32 mouse cellular contexts compared by ENCODE assay signal in the genomic region with DNA sequence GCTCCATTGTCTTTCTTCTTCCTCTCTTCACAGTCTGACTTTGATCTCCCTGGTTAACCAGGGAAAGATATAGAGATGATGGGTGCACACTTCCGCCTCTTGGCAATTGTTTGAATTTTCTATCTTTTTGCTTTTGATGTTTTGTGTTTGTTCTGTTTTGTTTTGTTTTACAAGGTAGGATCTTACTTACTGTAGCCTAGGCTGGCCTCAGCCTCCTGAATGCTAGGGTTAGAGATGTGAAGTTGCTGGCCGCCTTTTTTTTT. TPM values are rescaled to one million over a fixed set of nuclear protein-coding genes. Genes with fewer than 3 reads are reported as not detected.
DNase-seq lines count a peak whose midpoint lies in the region; ATAC-seq and TF ChIP-seq lines count a peak whose summit lies in the region.
"Had no signal": no experiment of that assay in that cellular context is flagged by ENCODE, and none has a peak within 500 bp of the region (broad histone marks: within the 10 kb centered on the region; RNA-seq: fewer than 3 reads in every experiment).

No protein-coding gene starts in this region.

- no peaks in the 10 kb centered on the region; the same call in 1 of the 2 replicates for H3K79me2 ChIP-seq in liver, adult 2 months (ENCODE audit: control insufficient read depth, insufficient read depth, low read length)

- TF ChIP-seq POLR2A in liver, adult 2 months (IDR thresholded peaks at IDR 0.05; ENCODE audit: extremely low read depth, insufficient read depth, low read length): no peak
- TF ChIP-seq POLR2A in bone marrow macrophage, adult 2 months (IDR thresholded peaks at IDR 0.05; ENCODE audit: borderline replicate concordance, low read depth, low read length): no peak
- no peak for TF ChIP-seq POLR2A in small intestine, adult 2 months (IDR thresholded peaks at IDR 0.05; ENCODE audit: low read depth, low read length)

- ATAC-seq in liver, embryonic 11.5 days (replicated peaks; ENCODE audit: low FRiP score): no peak
- ATAC-seq: forebrain, embryonic 16.5 days; hindbrain, postnatal 0 days; midbrain, embryonic 16.5 days had no signal

- WGBS in liver, adult 2 months: 89% methylated on average over 2 of the region's 2 CpGs
- 77% methylated on average over 2 of the region's 2 CpGs for WGBS in liver, embryonic 11.5 days
- WGBS in small intestine, adult 2 months: 75% methylated on average over 2 of the region's 2 CpGs

- H3K4me1 ChIP-seq in liver, adult 2 months (ENCODE audit: control insufficient read depth, insufficient read depth, low read length): peaks cover 15% of the 10 kb centered on the region
- peaks cover 25% of the 10 kb centered on the region for H3K4me1 ChIP-seq in liver, embryonic 11.5 days (replicated peaks; ENCODE audit: control insufficient read depth, insufficient read depth, low read length)
- H3K4me1 ChIP-seq in bone marrow macrophage, adult 2 months (ENCODE audit: control insufficient read depth, insufficient read depth, low read length): peaks cover 51% of the 10 kb centered on the region
- H3K4me1 ChIP-seq in small intestine, adult 2 months (ENCODE audit: control insufficient read depth, insufficient read depth, insufficient read length, low read length): peaks cover 30% of the 10 kb centered on the region; the same call in 1 of the 2 replicates
- H3K4me1 ChIP-seq: hindbrain, embryonic 12.5 days had no signal

- DNase-seq in liver, adult 2 months (ENCODE audit: extremely low read depth, low read depth, low spot score): no peak
- no peak for DNase-seq in liver, embryonic 11.5 days (ENCODE audit: low spot score)
- DNase-seq in thymus, postnatal 0 days (ENCODE audit: low spot score): peak; percentile 36
- DNase-seq in thymus, postnatal 36 days: no peak
- no peak for DNase-seq in yolk sac, embryonic 10.5 days (ENCODE audit: low spot score)
- no peak for DNase-seq in left cerebral cortex, adult 18-20 months (ENCODE audit: low spot score in 2 of 2)
- DNase-seq: adrenal gland, postnatal 10 days; cerebellum, adult 2 months; cerebellum, postnatal 14 days; gastrocnemius, adult 2 months; heart, postnatal 36 days; kidney, adult 18-20 months; kidney, postnatal 4 days; left cerebral cortex, postnatal 4 days; liver, embryonic 13.5 days; lung, embryonic 14.5 days; lung, postnatal 14 days; thymus, adult 18-20 months; thymus, postnatal 4 days had no signal

- H3K4me2 ChIP-seq in liver, embryonic 11.5 days: no peak overlapping the region
- H3K4me2 ChIP-seq: heart, embryonic 15.5 days; hindbrain, embryonic 12.5 days; liver, embryonic 13.5 days; lung, embryonic 14.5 days; neural tube, embryonic 13.5 days had no signal

- no peak overlapping the region for H3K9ac ChIP-seq in liver, adult 2 months (ENCODE audit: low read depth, low read length)
- no peak overlapping the region for H3K9ac ChIP-seq in liver, embryonic 11.5 days (ENCODE audit: low read depth, low read length)
- H3K9ac ChIP-seq: heart, embryonic 15.5 days; hindbrain, embryonic 12.5 days; lung, embryonic 14.5 days; neural tube, embryonic 13.5 days had no signal

- TF ChIP-seq CTCF in liver, adult 2 months (IDR thresholded peaks at IDR 0.05; ENCODE audit: low read depth, low read length): no peak
- no peak for TF ChIP-seq CTCF in bone marrow macrophage, adult 2 months (IDR thresholded peaks at IDR 0.05; ENCODE audit: low read depth, low read length)
- no peak for TF ChIP-seq CTCF in small intestine, adult 2 months (IDR thresholded peaks at IDR 0.05; ENCODE audit: extremely low read depth, insufficient read length, insufficient replicate concordance, low read depth, low read length)

- no peaks in the 10 kb centered on the region for H3K27me3 ChIP-seq in liver, adult 2 months (ENCODE audit: control insufficient read depth, insufficient read depth, low read length)
- no peaks in the 10 kb centered on the region for H3K27me3 ChIP-seq in liver, embryonic 11.5 days (replicated peaks; ENCODE audit: control insufficient read depth, insufficient read depth, low read length)
- H3K27me3 ChIP-seq in small intestine, adult 2 months (ENCODE audit: control insufficient read depth, insufficient read depth, low read length): no peaks in the 10 kb centered on the region
- H3K27me3 ChIP-seq: CH12.LX; heart, embryonic 15.5 days; hindbrain, embryonic 12.5 days; liver, embryonic 13.5 days; neural tube, embryonic 13.5 days had no signal

- no peak overlapping the region for H3K4me3 ChIP-seq in liver, adult 2 months (ENCODE audit: insufficient read depth, low read depth, low read length)
- H3K4me3 ChIP-seq in liver, embryonic 11.5 days (ENCODE audit: low read depth, low read length): no peak overlapping the region
- H3K4me3 ChIP-seq in bone marrow macrophage, adult 2 months (ENCODE audit: insufficient read depth, low read length): no peak overlapping the region
- no peak overlapping the region for H3K4me3 ChIP-seq in small intestine, adult 2 months (ENCODE audit: low read depth, low read length)
- H3K4me3 ChIP-seq: erythroblast, embryonic 14.5 days; gastrocnemius, adult 2 months; heart, embryonic 15.5 days; hindbrain, embryonic 12.5 days; liver, embryonic 13.5 days; midbrain, embryonic 10.5 days; myocyte; neural tube, embryonic 13.5 days had no signal

- no peaks in the 10 kb centered on the region for H3K36me3 ChIP-seq in liver, adult 2 months (ENCODE audit: control insufficient read depth, insufficient read depth, low read length)
- no peaks in the 10 kb centered on the region for H3K36me3 ChIP-seq in liver, embryonic 11.5 days (ENCODE audit: control insufficient read depth, insufficient read depth, low read length)
- no peaks in the 10 kb centered on the region for H3K36me3 ChIP-seq in small intestine, adult 2 months (ENCODE audit: control insufficient read depth, insufficient read depth, low read length)
- H3K36me3 ChIP-seq: G1E; heart, embryonic 15.5 days; hindbrain, embryonic 12.5 days; liver, embryonic 13.5 days; midbrain, embryonic 10.5 days; neural tube, embryonic 13.5 days had no signal

- peak overlapping the region; percentile 31; the same call in 1 of the 2 replicates for H3K27ac ChIP-seq in liver, adult 2 months (replicated peaks; ENCODE audit: insufficient read depth, low read depth, low read length)
- H3K27ac ChIP-seq in liver, embryonic 11.5 days (ENCODE audit: low read depth, low read length): no peak overlapping the region
- peak overlapping the region; percentile 73 for H3K27ac ChIP-seq in bone marrow macrophage, adult 2 months (ENCODE audit: insufficient read depth, low read depth, low read length)
- H3K27ac ChIP-seq in small intestine, adult 2 months (ENCODE audit: insufficient read depth, low read depth, low read length): peak overlapping the region; percentile 94
- H3K27ac ChIP-seq: gastrocnemius, adult 2 months; heart, embryonic 15.5 days; hindbrain, embryonic 12.5 days; hindbrain, postnatal 0 days; midbrain, embryonic 10.5 days; neural tube, embryonic 13.5 days had no signal

- no peaks in the 10 kb centered on the region for H3K9me3 ChIP-seq in liver, embryonic 11.5 days (ENCODE audit: control insufficient read depth, low read length)
- H3K9me3 ChIP-seq: G1E; heart, embryonic 15.5 days; hindbrain, embryonic 12.5 days; liver, embryonic 13.5 days; midbrain, embryonic 10.5 days; neural tube, embryonic 13.5 days had no signal

RNA-seq across cellular contexts. Expression of a gene that starts 17.9 kb away (rescaled TPM):
- 13.4 and 18.7 TPM in 2 replicates for total RNA-seq in liver, adult 2 months (2014; rRNA removed)
- 20.0 and 22.2 TPM in 2 replicates for polyA plus RNA-seq in liver, adult 2 months (2012; rRNA removed)
- polyA plus RNA-seq in liver, embryonic 11.5 days (2014; fragmentation: Nextera tagmentation; extraction: Ambion mirVana): 14.0 and 15.4 TPM in 2 replicates
- polyA plus RNA-seq in thymus, postnatal 0 days (2015; fragmentation: Nextera tagmentation; extraction: Ambion mirVana): 6.1 and 6.2 TPM in 2 replicates
- polyA plus RNA-seq in bone marrow macrophage, adult 2 months (2012; ENCODE audit: insufficient read depth, insufficient read length, missing spikeins): 59.8 and 65.1 TPM in 2 replicates
- polyA plus RNA-seq in small intestine, adult 2 months (2012; rRNA removed): 16.5 and 25.8 TPM in 2 replicates
- total RNA-seq in left cerebral cortex, adult 18-20 months (2021): 10 to 100 TPM; 39.4 to 49.7 TPM
